Mouse (Mus musculus): Measurements from ENCODE around the gene Olfr524. TPM values are rescaled to one million over a fixed set of nuclear protein-coding genes. Genes with fewer than 3 reads are reported as not detected.

The Olfr524 gene
- polyA plus RNA-seq, 1 experiment, result not detected

- Histone ChIP-seq H3K36me3 (ENCODE audit: control insufficient read depth, insufficient read depth) (no peaks in the 10 kb centered on the region), H3ac (ENCODE audit: control insufficient read depth, insufficient read length) (no peak overlapping the region), H3K27me3 (ENCODE audit: control insufficient read depth, insufficient read depth, insufficient read length) (no peaks in the 10 kb centered on the region), H3K4me3 (no peak overlapping the region), H3K4me2 (ENCODE audit: low read depth) (no peak overlapping the region), H3K79me2 (ENCODE audit: control insufficient read depth, insufficient read depth) (no peaks in the 10 kb centered on the region)
- TF ChIP-seq TCF12 (IDR thresholded peaks at IDR 0.05; ENCODE audit: insufficient read depth, poor library complexity, severe bottlenecking) (no peak), TCF3 (IDR thresholded peaks at IDR 0.05; ENCODE audit: insufficient read length, low read depth) (no peak), E2F4 (IDR thresholded peaks at IDR 0.05; ENCODE audit: insufficient read depth) (no peak), SRF (IDR thresholded peaks at IDR 0.05; ENCODE audit: control insufficient read depth, insufficient read length, low read depth) (no peak), MAX (IDR thresholded peaks at IDR 0.05; ENCODE audit: low read depth) (no peak), USF1 (IDR thresholded peaks at IDR 0.05; ENCODE audit: low read depth) (no peak), MYOD1 (IDR thresholded peaks at IDR 0.05; ENCODE audit: control insufficient read depth in 1 of 3, insufficient read length in 2 of 3, low read depth in 2 of 3) (no peak), CEBPB (IDR thresholded peaks at IDR 0.05; ENCODE audit: insufficient read depth, poor library complexity, severe bottlenecking) (no peak), MYOG (IDR thresholded peaks at IDR 0.05; ENCODE audit: control insufficient read depth in 1 of 3, insufficient read depth in 1 of 3, insufficient read length in 2 of 3, low read depth in 2 of 3) (no peak), REST (IDR thresholded peaks at IDR 0.05; ENCODE audit: insufficient read depth, insufficient read length) (no peak), POLR2AphosphoS2 (IDR thresholded peaks at IDR 0.05; ENCODE audit: insufficient read length, low read depth) (no peak), POLR2A (IDR thresholded peaks at IDR 0.05; ENCODE audit: insufficient read length, low read depth) (no peak)
Measured at GRCm38 (mm10) chr7:140190435-140190834, 15.3 kb downstream of the Olfr524 start.

GRCm38 (mm10) chr7:140188391-140189328 is 17.1 kb downstream of the Olfr524 start:
- Histone ChIP-seq H3K4me2 (ENCODE audit: low read depth) (no peak overlapping the region), H3K79me2 (ENCODE audit: control insufficient read depth, insufficient read depth) (no peaks in the 10 kb centered on the region), H3ac (ENCODE audit: control insufficient read depth, insufficient read length) (no peak overlapping the region), H3K27me3 (ENCODE audit: control insufficient read depth, insufficient read depth, insufficient read length) (no peaks in the 10 kb centered on the region), H3K4me3 (no peak overlapping the region), H3K36me3 (ENCODE audit: control insufficient read depth, insufficient read depth) (no peaks in the 10 kb centered on the region)
- TF ChIP-seq USF1 (IDR thresholded peaks at IDR 0.05; ENCODE audit: low read depth), result no peak
- TF ChIP-seq MYOD1 (IDR thresholded peaks at IDR 0.05; ENCODE audit: control insufficient read depth in 1 of 3, insufficient read length in 2 of 3, low read depth in 2 of 3), result no peak
- no peak for TF ChIP-seq CEBPB (IDR thresholded peaks at IDR 0.05; ENCODE audit: insufficient read depth, poor library complexity, severe bottlenecking)
- TF ChIP-seq POLR2A (IDR thresholded peaks at IDR 0.05; ENCODE audit: insufficient read length, low read depth), result no peak
- no peak for TF ChIP-seq SRF (IDR thresholded peaks at IDR 0.05; ENCODE audit: control insufficient read depth, insufficient read length, low read depth)
- TF ChIP-seq POLR2AphosphoS2 (IDR thresholded peaks at IDR 0.05; ENCODE audit: insufficient read length, low read depth), result no peak
- no peak for TF ChIP-seq TCF12 (IDR thresholded peaks at IDR 0.05; ENCODE audit: insufficient read depth, poor library complexity, severe bottlenecking)

GRCm38 (mm10) chr7:140187721-140188390 is 17.9 kb downstream of the Olfr524 start:
- H3K79me2 ChIP-seq (ENCODE audit: control insufficient read depth, insufficient read depth), result no peaks in the 10 kb centered on the region
- no peaks in the 10 kb centered on the region for H3K27me3 ChIP-seq (ENCODE audit: control insufficient read depth, insufficient read depth, insufficient read length)
- no peaks in the 10 kb centered on the region for H3K36me3 ChIP-seq (ENCODE audit: control insufficient read depth, insufficient read depth)
- H3K4me3 ChIP-seq, result no peak overlapping the region
- no peak overlapping the region for H3K4me2 ChIP-seq (ENCODE audit: low read depth)
- no peak overlapping the region for H3ac ChIP-seq (ENCODE audit: control insufficient read depth, insufficient read length)
- TF ChIP-seq REST (IDR thresholded peaks at IDR 0.05; ENCODE audit: insufficient read depth, insufficient read length) (no peak), TCF12 (IDR thresholded peaks at IDR 0.05; ENCODE audit: insufficient read depth, poor library complexity, severe bottlenecking) (no peak), POLR2A (IDR thresholded peaks at IDR 0.05; ENCODE audit: insufficient read length, low read depth) (no peak), CEBPB (IDR thresholded peaks at IDR 0.05; ENCODE audit: insufficient read depth, poor library complexity, severe bottlenecking) (no peak), MYOD1 (IDR thresholded peaks at IDR 0.05; ENCODE audit: control insufficient read depth in 1 of 3, insufficient read length in 2 of 3, low read depth in 2 of 3) (no peak), SRF (IDR thresholded peaks at IDR 0.05; ENCODE audit: control insufficient read depth, insufficient read length, low read depth) (no peak), USF1 (IDR thresholded peaks at IDR 0.05; ENCODE audit: low read depth) (no peak), E2F4 (IDR thresholded peaks at IDR 0.05; ENCODE audit: insufficient read depth) (no peak), MYOG (IDR thresholded peaks at IDR 0.05; ENCODE audit: control insufficient read depth in 1 of 3, insufficient read depth in 1 of 3, insufficient read length in 2 of 3, low read depth in 2 of 3) (no peak), TCF3 (IDR thresholded peaks at IDR 0.05; ENCODE audit: insufficient read length, low read depth) (no peak), MAX (IDR thresholded peaks at IDR 0.05; ENCODE audit: low read depth) (no peak), POLR2AphosphoS2 (IDR thresholded peaks at IDR 0.05; ENCODE audit: insufficient read length, low read depth) (no peak)

GRCm38 (mm10) chr7:140186646-140187620 is 18.8 kb downstream of the Olfr524 start:
- TF ChIP-seq SRF (IDR thresholded peaks at IDR 0.05; ENCODE audit: control insufficient read depth, insufficient read length, low read depth) (no peak), TCF3 (IDR thresholded peaks at IDR 0.05; ENCODE audit: insufficient read length, low read depth) (no peak), MAX (IDR thresholded peaks at IDR 0.05; ENCODE audit: low read depth) (no peak), USF1 (IDR thresholded peaks at IDR 0.05; ENCODE audit: low read depth) (no peak), POLR2AphosphoS2 (IDR thresholded peaks at IDR 0.05; ENCODE audit: insufficient read length, low read depth) (no peak), CEBPB (IDR thresholded peaks at IDR 0.05; ENCODE audit: insufficient read depth, poor library complexity, severe bottlenecking) (no peak), MYOG (IDR thresholded peaks at IDR 0.05; ENCODE audit: control insufficient read depth in 1 of 3, insufficient read depth in 1 of 3, insufficient read length in 2 of 3, low read depth in 2 of 3) (no peak), TCF12 (IDR thresholded peaks at IDR 0.05; ENCODE audit: insufficient read depth, poor library complexity, severe bottlenecking) (no peak), POLR2A (IDR thresholded peaks at IDR 0.05; ENCODE audit: insufficient read length, low read depth) (no peak), E2F4 (IDR thresholded peaks at IDR 0.05; ENCODE audit: insufficient read depth) (no peak), REST (IDR thresholded peaks at IDR 0.05; ENCODE audit: insufficient read depth, insufficient read length) (no peak), MYOD1 (IDR thresholded peaks at IDR 0.05; ENCODE audit: control insufficient read depth in 1 of 3, insufficient read length in 2 of 3, low read depth in 2 of 3) (no peak)
- Histone ChIP-seq H3K79me2 (ENCODE audit: control insufficient read depth, insufficient read depth) (no peaks in the 10 kb centered on the region), H3ac (ENCODE audit: control insufficient read depth, insufficient read length) (no peak overlapping the region), H3K4me3 (no peak overlapping the region), H3K36me3 (ENCODE audit: control insufficient read depth, insufficient read depth) (no peaks in the 10 kb centered on the region), H3K27me3 (ENCODE audit: control insufficient read depth, insufficient read depth, insufficient read length) (no peaks in the 10 kb centered on the region), H3K4me2 (ENCODE audit: low read depth) (no peak overlapping the region)
